Mouse (Mus musculus) heart, adult 2 months (tissue): ENCODE results near the gene Gm15319.
"Not testable (repeated sequence)": the region's sequence is repeated elsewhere in the genome, so short reads cannot be mapped to it uniquely, and the experiment has no call there.

Experiments
- CTCF ChIP-seq: fragments of 200-600 bp; IDR thresholded peaks from 2 replicates; pipeline ENCODE4 v1.8.1; 2022; ENCODE audit warnings: antibody characterized with exemption, mild to moderate bottlenecking, moderate library complexity
- EP300 ChIP-seq: fragments of 200-500 bp; IDR thresholded peaks from 2 replicates; pipeline ENCODE4 v1.6.1; 2011; ENCODE audit warnings: low read depth, low read length, control low read depth; ENCODE audit not compliant: insufficient read depth
- POLR2A ChIP-seq: fragments of 200-500 bp; IDR thresholded peaks from 2 replicates; pipeline ENCODE4 v1.6.1; 2011; ENCODE audit warnings: mild to moderate bottlenecking, low read depth, low read length, control low read depth; ENCODE audit not compliant: insufficient read depth

DNA sequence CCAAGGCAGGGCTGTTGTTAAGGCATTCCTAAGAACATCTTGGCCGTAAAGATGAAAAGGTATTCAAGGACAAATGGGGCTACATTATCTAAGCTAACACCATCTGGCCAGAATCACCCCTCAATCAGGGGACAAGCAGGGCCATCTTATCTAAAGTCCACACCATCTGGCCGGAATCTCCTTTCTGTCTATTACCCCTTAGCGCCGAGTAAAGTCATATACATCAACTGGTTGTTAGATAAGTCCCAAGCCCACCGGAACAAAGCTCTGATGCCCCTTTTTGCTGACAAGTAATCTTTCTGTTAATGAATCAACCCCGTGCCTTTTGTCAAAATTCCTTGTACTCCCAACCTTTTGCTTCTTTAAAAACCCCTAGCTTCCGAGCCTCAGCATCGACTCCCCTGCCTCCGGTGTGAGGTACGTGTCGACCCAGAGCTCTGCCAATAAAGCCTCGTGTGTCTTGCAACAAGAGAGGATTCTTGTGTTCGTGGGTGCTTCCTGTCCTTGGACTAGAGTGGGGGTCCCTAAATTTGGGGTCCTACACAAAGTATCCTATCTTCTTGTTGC, 65.0 kb downstream of the Gm15319 start:
- TF ChIP-seq CTCF, POLR2A, EP300: not testable (repeated sequence)
